Mouse (Mus musculus): Measurements from ENCODE around the gene Fads2. TPM values are rescaled to one million over a fixed set of nuclear protein-coding genes. Genes with fewer than 3 reads are reported as not detected.

Gene Fads2
- polyA plus RNA-seq, 1 experiment from 2014 or later: 28.3 TPM

DNA sequence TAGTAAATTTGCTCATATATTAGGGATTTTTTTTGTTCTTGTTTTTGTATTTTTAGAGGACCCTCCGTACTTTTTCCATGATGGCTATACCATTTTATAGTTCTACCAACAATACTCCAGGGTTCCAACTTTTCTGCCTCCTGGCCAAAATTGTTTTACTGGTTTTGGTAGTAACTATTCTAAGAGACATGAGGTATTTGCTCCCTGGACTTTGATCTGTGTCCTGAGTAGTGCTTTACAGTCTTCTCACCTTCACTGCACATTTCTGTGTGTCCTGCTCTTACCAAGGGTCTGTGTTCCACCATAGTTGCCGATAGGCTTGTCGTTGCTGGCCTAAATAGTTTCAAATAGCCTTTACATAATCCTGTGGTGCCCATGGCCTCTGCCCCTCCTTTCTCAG lies 63.2 kb downstream of the Fads2 start:
- Histone ChIP-seq H3K4me2 (replicated peaks; ENCODE audit: low read depth, low read length) (no peak overlapping the region), H3K9ac (ENCODE audit: low read depth, low read length) (no peak overlapping the region), H3K27ac (ENCODE audit: low read depth, low read length) (no peak overlapping the region), H3K27me3 (ENCODE audit: control insufficient read depth, insufficient read depth, low read length) (no peaks in the 10 kb centered on the region), H3K4me3 (ENCODE audit: low read length) (no peak overlapping the region), H3K4me1 (ENCODE audit: control insufficient read depth, insufficient read depth, low read length) (peaks cover 27% of the 10 kb centered on the region), H3K9me3 (ENCODE audit: control insufficient read depth, low read length) (no peaks in the 10 kb centered on the region), H3K36me3 (ENCODE audit: control insufficient read depth, insufficient read depth, low read length) (no peaks in the 10 kb centered on the region)
- WGBS: 83% methylated on average over 3 of the region's 3 CpGs
- no peak for ATAC-seq (ENCODE audit: low FRiP score, low TSS enrichment)

DNA sequence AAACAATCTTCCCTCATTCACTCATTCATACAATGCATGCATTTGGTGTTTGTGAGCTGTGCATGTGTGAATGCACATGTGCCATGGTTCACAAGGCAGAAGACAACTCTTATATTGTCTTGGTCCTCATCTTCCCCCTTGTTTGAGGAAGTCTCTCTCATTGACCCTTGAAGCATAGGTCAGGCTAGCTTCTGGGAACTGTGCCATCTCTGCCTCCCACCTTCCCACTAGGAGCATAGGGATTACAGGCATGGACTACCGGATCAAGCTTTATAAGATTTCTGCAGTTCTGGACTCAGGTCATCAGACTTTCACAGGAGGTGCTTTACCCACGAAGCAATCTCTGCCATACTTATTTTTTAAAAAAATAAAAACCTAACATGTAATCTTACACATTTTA lies 64.0 kb downstream of the Fads2 start:
- H3K9ac ChIP-seq (ENCODE audit: low read depth, low read length): no peak overlapping the region
- H3K9me3 ChIP-seq (ENCODE audit: control insufficient read depth, low read length): no peaks in the 10 kb centered on the region
- no peak overlapping the region for H3K4me2 ChIP-seq (replicated peaks; ENCODE audit: low read depth, low read length)
- no peak for ATAC-seq (ENCODE audit: low FRiP score, low TSS enrichment)
- no peaks in the 10 kb centered on the region for H3K36me3 ChIP-seq (ENCODE audit: control insufficient read depth, insufficient read depth, low read length)
- no peaks in the 10 kb centered on the region for H3K27me3 ChIP-seq (ENCODE audit: control insufficient read depth, insufficient read depth, low read length)
- H3K27ac ChIP-seq (ENCODE audit: low read depth, low read length): no peak overlapping the region
- H3K4me1 ChIP-seq (ENCODE audit: control insufficient read depth, insufficient read depth, low read length): peaks cover 22% of the 10 kb centered on the region
- no peak overlapping the region for H3K4me3 ChIP-seq (ENCODE audit: low read length)
- 57% methylated on average over 2 of the region's 2 CpGs for WGBS

DNA sequence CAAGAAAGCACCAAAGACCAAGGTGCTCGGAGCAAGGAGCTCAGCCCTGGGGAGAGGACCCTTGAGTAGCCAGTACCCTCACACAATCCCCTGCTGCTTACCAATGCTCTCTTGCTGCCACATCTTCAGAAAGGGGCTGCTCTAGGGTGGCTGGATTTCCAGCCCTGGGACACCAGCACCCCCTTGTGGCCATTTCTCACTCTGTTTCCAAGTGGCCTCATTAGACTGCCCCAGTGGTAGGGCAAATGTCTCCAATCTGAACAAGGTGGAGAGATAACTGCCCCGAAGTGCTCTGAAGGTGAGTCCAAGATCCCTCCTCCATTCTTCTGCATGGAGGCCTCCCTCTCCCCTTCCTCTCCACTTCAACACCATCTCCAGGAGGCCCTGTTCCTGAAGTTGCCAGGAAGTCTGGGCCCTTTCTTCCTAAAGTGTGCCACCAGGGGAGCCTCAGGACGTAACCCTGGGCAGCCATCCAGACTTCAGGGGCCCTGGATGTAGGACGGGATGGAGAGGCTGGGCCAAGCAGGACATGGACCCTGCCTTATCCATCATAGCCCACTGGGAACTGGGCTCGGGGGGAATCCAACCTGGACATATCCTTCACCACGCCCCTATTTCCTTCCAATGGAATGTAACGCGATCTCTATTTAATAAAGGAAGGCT lies 66.6 kb downstream of the Fads2 start:
- Histone ChIP-seq H3K27me3 (ENCODE audit: control insufficient read depth, insufficient read depth, low read length) (no peaks in the 10 kb centered on the region), H3K36me3 (ENCODE audit: control insufficient read depth, insufficient read depth, low read length) (no peaks in the 10 kb centered on the region), H3K4me2 (replicated peaks; ENCODE audit: low read depth, low read length) (no peak overlapping the region), H3K4me1 (ENCODE audit: control insufficient read depth, insufficient read depth, low read length) (peaks cover 10% of the 10 kb centered on the region), H3K9ac (ENCODE audit: low read depth, low read length) (no peak overlapping the region), H3K9me3 (ENCODE audit: control insufficient read depth, low read length) (no peaks in the 10 kb centered on the region), H3K4me3 (ENCODE audit: low read length) (no peak overlapping the region), H3K27ac (ENCODE audit: low read depth, low read length) (no peak overlapping the region)
- 60% methylated on average over 8 of the region's 8 CpGs for WGBS
- ATAC-seq (ENCODE audit: low FRiP score, low TSS enrichment): peak; percentile 75

DNA sequence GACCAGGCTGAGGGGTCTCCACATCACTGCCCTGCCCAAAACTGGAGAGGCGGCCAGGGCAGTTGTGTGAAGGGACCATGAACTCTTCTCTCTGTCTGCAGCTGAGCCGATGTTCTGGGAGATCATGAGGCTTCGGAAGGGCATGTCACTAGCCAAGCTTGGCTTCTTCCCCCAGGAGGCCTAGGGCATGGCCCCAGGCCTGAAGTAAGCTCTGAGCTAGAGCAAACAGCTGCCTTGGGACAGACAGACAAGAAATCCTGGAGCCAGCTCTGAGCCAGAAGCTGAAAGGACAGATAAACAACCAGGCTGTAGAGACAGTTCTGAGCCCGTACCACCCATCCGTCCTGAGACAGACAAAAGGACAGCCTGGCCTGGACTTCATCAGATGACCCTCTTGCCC lies 67.2 kb downstream of the Fads2 start:
- H3K27ac ChIP-seq (ENCODE audit: low read depth, low read length): no peak overlapping the region
- H3K36me3 ChIP-seq (ENCODE audit: control insufficient read depth, insufficient read depth, low read length): no peaks in the 10 kb centered on the region
- WGBS: 80% methylated on average over 5 of the region's 5 CpGs
- no peaks in the 10 kb centered on the region for H3K27me3 ChIP-seq (ENCODE audit: control insufficient read depth, insufficient read depth, low read length)
- no peak overlapping the region for H3K4me2 ChIP-seq (replicated peaks; ENCODE audit: low read depth, low read length)
- H3K4me3 ChIP-seq (ENCODE audit: low read length): no peak overlapping the region
- no peaks in the 10 kb centered on the region for H3K9me3 ChIP-seq (ENCODE audit: control insufficient read depth, low read length)
- ATAC-seq (ENCODE audit: low FRiP score, low TSS enrichment): no peak
- H3K9ac ChIP-seq (ENCODE audit: low read depth, low read length): no peak overlapping the region
- peaks cover 10% of the 10 kb centered on the region for H3K4me1 ChIP-seq (ENCODE audit: control insufficient read depth, insufficient read depth, low read length)

DNA sequence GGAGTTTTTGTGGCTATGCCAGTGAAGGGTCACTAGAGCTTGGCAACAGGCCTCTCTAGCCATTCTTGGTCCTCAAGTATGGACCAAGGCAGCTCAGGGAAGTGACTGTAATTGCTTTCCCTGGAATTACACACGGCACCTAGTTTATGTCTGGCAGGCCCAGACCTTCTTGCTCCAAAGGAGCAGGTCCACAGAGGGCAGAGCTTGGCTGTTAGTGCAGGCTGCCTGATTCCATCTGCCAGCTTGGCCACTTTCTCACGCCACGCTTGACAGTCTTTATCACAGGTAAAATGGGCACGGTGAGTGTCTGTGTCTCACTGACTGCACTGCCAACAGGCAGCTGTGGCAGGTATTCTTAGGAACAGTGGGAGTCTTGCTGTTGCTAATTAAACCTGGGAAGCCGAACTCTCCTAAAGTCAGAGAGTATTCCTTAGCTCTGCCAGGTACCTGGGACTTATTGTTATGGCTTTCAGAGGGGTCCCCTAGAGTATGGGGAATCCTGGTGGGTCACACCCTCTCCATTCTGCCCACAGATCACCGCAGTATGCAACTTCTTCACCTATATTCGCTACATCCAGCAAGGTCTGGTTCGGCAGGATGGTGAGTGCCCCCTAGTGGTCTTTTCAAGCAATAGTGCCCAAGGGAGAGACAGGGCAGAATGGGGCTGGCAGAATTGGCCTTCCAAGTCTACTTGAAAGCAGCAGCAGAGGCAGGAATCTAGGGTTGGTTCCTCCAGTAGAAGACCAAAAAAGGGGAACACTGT lies 68.2 kb downstream of the Fads2 start:
- WGBS: 37% methylated on average over 8 of the region's 8 CpGs
- no peak overlapping the region for H3K4me2 ChIP-seq (replicated peaks; ENCODE audit: low read depth, low read length)
- ATAC-seq (ENCODE audit: low FRiP score, low TSS enrichment): peak; percentile 47; the same call in 1 of the 2 replicates
- no peak overlapping the region for H3K27ac ChIP-seq (ENCODE audit: low read depth, low read length)
- H3K4me3 ChIP-seq (ENCODE audit: low read length): no peak overlapping the region
- no peaks in the 10 kb centered on the region for H3K27me3 ChIP-seq (ENCODE audit: control insufficient read depth, insufficient read depth, low read length)
- no peaks in the 10 kb centered on the region; the same call in 1 of the 2 replicates for H3K36me3 ChIP-seq (ENCODE audit: control insufficient read depth, insufficient read depth, low read length)
- no peak overlapping the region for H3K9ac ChIP-seq (ENCODE audit: low read depth, low read length)
- H3K4me1 ChIP-seq (ENCODE audit: control insufficient read depth, insufficient read depth, low read length): peaks cover 1% of the 10 kb centered on the region; the same call in 1 of the 2 replicates
- no peaks in the 10 kb centered on the region for H3K9me3 ChIP-seq (ENCODE audit: control insufficient read depth, low read length)

DNA sequence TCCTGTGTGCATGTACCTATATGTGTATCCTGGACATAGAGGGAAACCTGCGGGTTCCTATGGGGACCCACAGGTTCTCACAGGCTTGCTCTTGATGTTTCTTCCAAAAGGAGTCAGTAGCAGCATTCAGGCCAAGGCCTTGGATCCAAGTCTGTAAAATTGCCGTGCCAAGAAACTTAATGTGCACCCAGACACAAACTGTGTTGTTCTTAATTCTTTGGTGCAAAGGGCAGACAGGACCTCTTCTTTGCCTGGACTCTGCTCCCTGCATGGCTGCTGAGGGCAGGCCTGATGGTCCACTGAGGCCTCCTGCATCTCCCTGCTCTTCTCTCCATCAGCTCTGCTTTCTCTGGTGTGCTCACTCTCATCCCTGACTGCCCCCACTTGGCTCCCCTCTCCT lies 71.8 kb downstream of the Fads2 start:
- H3K9ac ChIP-seq (ENCODE audit: low read depth, low read length): no peak overlapping the region
- no peak overlapping the region for H3K27ac ChIP-seq (ENCODE audit: low read depth, low read length)
- no peaks in the 10 kb centered on the region for H3K27me3 ChIP-seq (ENCODE audit: control insufficient read depth, insufficient read depth, low read length)
- 90% methylated on average over 2 of the region's 2 CpGs for WGBS
- H3K36me3 ChIP-seq (ENCODE audit: control insufficient read depth, insufficient read depth, low read length): peaks cover 6% of the 10 kb centered on the region; the same call in 1 of the 2 replicates
- no peak overlapping the region for H3K4me3 ChIP-seq (ENCODE audit: low read length)
- ATAC-seq (ENCODE audit: low FRiP score, low TSS enrichment): no peak
- peaks cover 13% of the 10 kb centered on the region; the same call in 1 of the 2 replicates for H3K4me1 ChIP-seq (ENCODE audit: control insufficient read depth, insufficient read depth, low read length)
- H3K4me2 ChIP-seq (replicated peaks; ENCODE audit: low read depth, low read length): no peak overlapping the region
- no peaks in the 10 kb centered on the region for H3K9me3 ChIP-seq (ENCODE audit: control insufficient read depth, low read length)

DNA sequence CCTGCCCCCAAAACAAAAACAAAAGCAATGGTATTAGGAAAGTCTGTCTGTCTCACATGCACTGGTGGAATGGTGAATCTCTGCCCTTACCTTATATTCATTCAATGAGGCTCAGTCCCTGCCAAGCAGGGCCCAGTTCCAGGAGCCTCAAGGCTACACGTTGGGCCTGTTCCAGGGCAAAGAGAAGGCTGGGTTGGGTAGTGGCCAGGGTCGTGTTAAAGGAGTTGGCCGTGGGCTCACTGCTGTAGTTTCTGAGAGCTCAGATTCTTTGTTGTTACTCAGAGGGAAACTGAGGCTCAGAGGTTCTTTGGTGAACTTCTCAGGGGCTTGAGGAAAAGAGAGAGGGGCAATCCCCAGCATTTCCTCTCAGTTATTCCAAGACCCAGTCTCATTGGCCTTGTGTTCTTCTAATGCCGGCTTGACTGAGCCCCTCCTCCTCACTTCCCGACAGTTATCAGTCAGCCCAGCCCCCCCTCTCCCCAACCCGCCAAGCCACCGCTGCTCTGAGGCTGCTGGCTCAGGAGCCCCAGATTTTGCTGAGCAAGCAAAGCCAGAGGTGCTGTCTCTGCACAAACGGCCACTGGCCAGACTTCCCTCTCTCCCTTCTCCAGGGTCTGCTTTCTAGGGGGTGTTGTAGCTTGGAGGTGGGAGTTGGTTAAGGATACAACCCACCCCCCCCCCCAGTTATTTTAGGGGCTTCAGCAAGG lies 76.2 kb downstream of the Fads2 start:
- H3K4me2 ChIP-seq (replicated peaks; ENCODE audit: low read depth, low read length): no peak overlapping the region
- H3K36me3 ChIP-seq (ENCODE audit: control insufficient read depth, insufficient read depth, low read length): peaks cover 6% of the 10 kb centered on the region; the same call in 1 of the 2 replicates
- H3K9ac ChIP-seq (ENCODE audit: low read depth, low read length): no peak overlapping the region; the same call in 1 of the 2 replicates
- H3K4me1 ChIP-seq (ENCODE audit: control insufficient read depth, insufficient read depth, low read length): peaks cover 27% of the 10 kb centered on the region
- peak overlapping the region; percentile 82 for H3K27ac ChIP-seq (ENCODE audit: low read depth, low read length)
- ATAC-seq (ENCODE audit: low FRiP score, low TSS enrichment): peak; percentile 72
- no peak overlapping the region for H3K4me3 ChIP-seq (ENCODE audit: low read length)
- no peaks in the 10 kb centered on the region for H3K9me3 ChIP-seq (ENCODE audit: control insufficient read depth, low read length)
- no peaks in the 10 kb centered on the region for H3K27me3 ChIP-seq (ENCODE audit: control insufficient read depth, insufficient read depth, low read length)
- WGBS: 22% methylated on average over 8 of the region's 8 CpGs

DNA sequence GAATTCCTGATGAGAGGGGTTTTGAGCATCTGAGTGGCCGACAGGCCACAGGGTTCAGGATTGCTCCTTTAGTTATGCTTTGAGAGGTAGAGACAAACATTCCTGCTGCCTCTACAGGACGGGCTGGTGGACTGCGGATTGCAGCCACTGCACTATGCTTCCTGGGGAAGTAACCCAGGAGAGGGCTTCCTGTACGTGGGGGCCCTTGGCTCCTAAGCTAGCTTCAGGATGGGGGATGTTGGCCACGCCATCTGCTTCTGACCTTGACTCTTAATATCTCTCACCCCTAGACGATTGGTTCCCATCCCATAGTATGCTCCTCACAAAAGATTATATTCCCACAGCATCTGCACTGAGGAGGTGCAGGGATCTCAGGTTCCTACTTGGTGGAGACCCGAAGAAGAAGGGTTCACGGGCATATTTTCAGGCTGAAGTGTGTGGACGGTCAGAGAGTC lies 78.2 kb downstream of the Fads2 start:
- Histone ChIP-seq H3K9me3 (ENCODE audit: control insufficient read depth, low read length) (no peaks in the 10 kb centered on the region), H3K4me1 (ENCODE audit: control insufficient read depth, insufficient read depth, low read length) (peaks cover 38% of the 10 kb centered on the region), H3K27ac (ENCODE audit: low read depth, low read length) (peak overlapping the region; percentile 18; the same call in 1 of the 2 replicates), H3K27me3 (ENCODE audit: control insufficient read depth, insufficient read depth, low read length) (no peaks in the 10 kb centered on the region), H3K36me3 (ENCODE audit: control insufficient read depth, insufficient read depth, low read length) (peaks cover 6% of the 10 kb centered on the region; the same call in 1 of the 2 replicates), H3K9ac (ENCODE audit: low read depth, low read length) (no peak overlapping the region), H3K4me3 (ENCODE audit: low read length) (no peak overlapping the region), H3K4me2 (replicated peaks; ENCODE audit: low read depth, low read length) (no peak overlapping the region)
- ATAC-seq (ENCODE audit: low FRiP score, low TSS enrichment): no peak
- 61% methylated on average over 9 of the region's 9 CpGs for WGBS

All from kidney, embryonic 14.5 days (tissue).